Mouse (Mus musculus): ENCODE results near the gene Cacna1c. TPM values are rescaled to one million over a fixed set of nuclear protein-coding genes. Genes with fewer than 3 reads are reported as not detected.

The Cacna1c gene
- polyA plus RNA-seq, 1 experiment from 2014 or later, result 4.8 TPM

GRCm38 (mm10) chr6:118858431-118858830 is 337.8 kb downstream of the Cacna1c start:
- no peaks in the 10 kb centered on the region for H3K36me3 ChIP-seq (ENCODE audit: insufficient read depth, low read length)
- no peaks in the 10 kb centered on the region for H3K27me3 ChIP-seq (replicated peaks; ENCODE audit: insufficient read depth, low read length)
- DNase-seq (ENCODE audit: low spot score), result no peak
- H3K4me1 ChIP-seq (ENCODE audit: insufficient read depth, low read depth, low read length), result no peaks in the 10 kb centered on the region
- no peak overlapping the region for H3K4me3 ChIP-seq (ENCODE audit: low read depth, low read length)
- WGBS, result 13% methylated on average over 1 of the region's 1 CpGs
- no peak overlapping the region for H3K27ac ChIP-seq (ENCODE audit: low read length)
- TF ChIP-seq CTCF (IDR thresholded peaks at IDR 0.05) (no peak), EP300 (IDR thresholded peaks at IDR 0.05) (no peak)
- no peak overlapping the region for H3K9ac ChIP-seq (replicated peaks; ENCODE audit: low read depth)
- no peak for ATAC-seq
- H3K9me3 ChIP-seq (ENCODE audit: low read length), result no peaks in the 10 kb centered on the region
- H3K4me2 ChIP-seq (replicated peaks; ENCODE audit: low read depth, low read length), result no peak overlapping the region

DNA sequence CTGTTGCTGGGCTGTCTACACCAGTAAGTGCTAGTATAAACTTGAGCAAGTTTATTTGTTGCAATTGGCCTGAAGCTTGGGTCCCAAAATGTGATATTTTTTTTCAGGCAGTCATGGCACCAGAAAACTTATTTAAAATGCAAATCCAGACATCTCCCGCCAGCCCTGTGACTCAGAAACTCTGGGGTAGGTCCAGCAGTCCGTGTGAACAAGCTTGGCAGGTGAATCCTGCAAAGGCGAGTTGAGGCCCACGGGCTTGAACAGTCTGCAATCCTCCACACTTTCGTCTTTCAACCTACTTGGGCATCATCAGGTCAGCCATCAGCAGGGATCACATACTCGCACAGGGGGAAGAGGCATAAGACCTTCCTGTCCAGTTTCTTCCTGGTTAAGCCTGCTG is 344.1 kb downstream of the Cacna1c start:
- WGBS, result 75% methylated on average over 6 of the region's 6 CpGs
- no peaks in the 10 kb centered on the region for H3K4me1 ChIP-seq (ENCODE audit: insufficient read depth, low read depth, low read length)
- H3K9me3 ChIP-seq (ENCODE audit: low read length), result no peaks in the 10 kb centered on the region
- H3K4me3 ChIP-seq (ENCODE audit: low read depth, low read length), result no peak overlapping the region
- H3K4me2 ChIP-seq (replicated peaks; ENCODE audit: low read depth, low read length), result no peak overlapping the region
- DNase-seq (ENCODE audit: low spot score), result no peak
- TF ChIP-seq CTCF (IDR thresholded peaks at IDR 0.05) (no peak), EP300 (IDR thresholded peaks at IDR 0.05) (no peak)
- ATAC-seq, result no peak
- no peaks in the 10 kb centered on the region for H3K27me3 ChIP-seq (replicated peaks; ENCODE audit: insufficient read depth, low read length)
- H3K27ac ChIP-seq (ENCODE audit: low read length), result no peak overlapping the region
- no peaks in the 10 kb centered on the region for H3K36me3 ChIP-seq (ENCODE audit: insufficient read depth, low read length)
- H3K9ac ChIP-seq (replicated peaks; ENCODE audit: low read depth), result no peak overlapping the region

GRCm38 (mm10) chr6:118851086-118851485 is 345.1 kb downstream of the Cacna1c start:
- Histone ChIP-seq H3K9me3 (ENCODE audit: low read length) (no peaks in the 10 kb centered on the region), H3K27me3 (replicated peaks; ENCODE audit: insufficient read depth, low read length) (no peaks in the 10 kb centered on the region), H3K4me2 (replicated peaks; ENCODE audit: low read depth, low read length) (no peak overlapping the region), H3K36me3 (ENCODE audit: insufficient read depth, low read length) (no peaks in the 10 kb centered on the region), H3K4me3 (ENCODE audit: low read depth, low read length) (no peak overlapping the region), H3K27ac (ENCODE audit: low read length) (no peak overlapping the region), H3K9ac (replicated peaks; ENCODE audit: low read depth) (no peak overlapping the region), H3K4me1 (ENCODE audit: insufficient read depth, low read depth, low read length) (no peaks in the 10 kb centered on the region)
- DNase-seq (ENCODE audit: low spot score) (no peak), ATAC-seq (no peak)
- TF ChIP-seq CTCF (IDR thresholded peaks at IDR 0.05), result no peak
- no peak for TF ChIP-seq EP300 (IDR thresholded peaks at IDR 0.05)
- WGBS, result 87% methylated on average over 3 of the region's 3 CpGs

DNA sequence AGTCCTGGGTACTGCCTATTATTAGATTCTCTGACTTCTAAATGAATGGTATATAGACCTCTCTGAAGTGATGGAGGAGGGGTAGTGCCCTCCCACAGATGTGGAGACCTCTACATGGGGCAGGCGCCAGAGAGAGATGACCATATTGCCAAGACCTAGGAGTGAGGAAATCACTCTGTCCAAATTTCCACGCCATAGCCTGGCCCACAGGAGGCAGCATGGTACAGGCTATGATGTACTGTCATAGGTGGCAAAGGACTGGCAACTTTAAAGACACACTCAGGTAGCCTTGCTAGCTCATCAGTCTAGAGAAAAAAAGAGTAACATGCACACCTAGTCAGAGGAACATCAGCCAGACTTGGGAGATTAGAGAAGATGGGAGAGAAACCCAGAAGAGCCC is 347.6 kb downstream of the Cacna1c start:
- WGBS, result 70% methylated on average over 2 of the region's 2 CpGs
- no peak; the same call in 1 of the 2 replicates for ATAC-seq
- H3K4me3 ChIP-seq (ENCODE audit: low read depth, low read length), result no peak overlapping the region
- no peak for DNase-seq (ENCODE audit: low spot score)
- TF ChIP-seq EP300 (IDR thresholded peaks at IDR 0.05) (no peak), CTCF (IDR thresholded peaks at IDR 0.05) (peak; percentile 59)
- H3K4me1 ChIP-seq (ENCODE audit: insufficient read depth, low read depth, low read length), result no peaks in the 10 kb centered on the region
- H3K9ac ChIP-seq (replicated peaks; ENCODE audit: low read depth), result no peak overlapping the region
- no peaks in the 10 kb centered on the region for H3K9me3 ChIP-seq (ENCODE audit: low read length)
- H3K27me3 ChIP-seq (replicated peaks; ENCODE audit: insufficient read depth, low read length), result no peaks in the 10 kb centered on the region
- no peak overlapping the region for H3K4me2 ChIP-seq (replicated peaks; ENCODE audit: low read depth, low read length)
- H3K27ac ChIP-seq (ENCODE audit: low read length), result no peak overlapping the region
- H3K36me3 ChIP-seq (ENCODE audit: insufficient read depth, low read length), result no peaks in the 10 kb centered on the region

DNA sequence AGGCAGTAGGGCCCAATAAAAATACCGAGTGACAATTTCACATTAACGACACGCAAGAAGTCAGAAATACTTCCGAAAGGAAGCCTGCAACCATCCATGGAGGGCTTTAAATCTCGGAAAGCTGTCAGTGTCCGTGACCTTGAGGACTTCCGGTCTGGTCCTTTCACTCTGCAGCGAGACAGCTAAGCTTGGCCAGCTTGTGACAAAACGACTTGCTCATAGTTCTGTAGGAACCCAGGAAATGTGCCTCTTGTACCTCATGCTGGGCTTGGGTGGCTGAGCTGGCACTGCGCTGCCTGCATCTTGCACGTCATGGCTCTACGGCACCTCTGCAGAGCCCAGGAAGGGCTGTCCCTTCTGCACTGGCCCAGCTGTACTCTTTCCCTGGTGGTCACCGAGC is 348.5 kb downstream of the Cacna1c start:
- no peak overlapping the region for H3K4me3 ChIP-seq (ENCODE audit: low read depth, low read length)
- H3K4me1 ChIP-seq (ENCODE audit: insufficient read depth, low read depth, low read length), result no peaks in the 10 kb centered on the region
- no peaks in the 10 kb centered on the region for H3K9me3 ChIP-seq (ENCODE audit: low read length)
- DNase-seq (ENCODE audit: low spot score) (peak; percentile 35), ATAC-seq (peak; percentile 20; the same call in 1 of the 2 replicates)
- H3K27me3 ChIP-seq (replicated peaks; ENCODE audit: insufficient read depth, low read length), result no peaks in the 10 kb centered on the region
- no peak overlapping the region for H3K4me2 ChIP-seq (replicated peaks; ENCODE audit: low read depth, low read length)
- no peak overlapping the region for H3K27ac ChIP-seq (ENCODE audit: low read length)
- TF ChIP-seq CTCF (IDR thresholded peaks at IDR 0.05) (no peak), EP300 (IDR thresholded peaks at IDR 0.05) (no peak)
- H3K36me3 ChIP-seq (ENCODE audit: insufficient read depth, low read length), result no peaks in the 10 kb centered on the region
- 49% methylated on average over 13 of the region's 13 CpGs for WGBS
- no peak overlapping the region for H3K9ac ChIP-seq (replicated peaks; ENCODE audit: low read depth)

DNA sequence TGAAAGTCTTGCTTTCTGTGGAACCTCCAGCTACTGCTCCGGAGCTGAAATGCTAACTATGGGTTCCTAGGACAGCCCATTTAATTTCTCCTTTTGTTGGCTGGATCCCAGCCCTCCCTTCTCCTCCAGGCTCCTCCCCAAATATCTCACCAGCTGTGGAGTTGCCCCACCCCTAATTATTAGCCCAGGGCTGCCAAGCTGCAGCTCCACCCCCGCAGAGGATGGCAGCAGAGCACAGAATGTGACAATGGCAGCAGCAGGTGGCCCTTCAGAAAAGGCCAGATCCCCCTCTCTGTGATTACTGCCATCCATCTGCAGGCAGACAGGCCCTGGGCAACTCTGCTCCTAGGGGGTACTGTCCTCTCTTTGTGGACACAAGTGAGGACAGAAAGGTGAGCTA is 350.4 kb downstream of the Cacna1c start:
- Histone ChIP-seq H3K9me3 (ENCODE audit: low read length) (no peaks in the 10 kb centered on the region), H3K9ac (replicated peaks; ENCODE audit: low read depth) (no peak overlapping the region), H3K4me3 (ENCODE audit: low read depth, low read length) (no peak overlapping the region), H3K36me3 (ENCODE audit: insufficient read depth, low read length) (no peaks in the 10 kb centered on the region), H3K4me1 (ENCODE audit: insufficient read depth, low read depth, low read length) (no peaks in the 10 kb centered on the region), H3K4me2 (replicated peaks; ENCODE audit: low read depth, low read length) (no peak overlapping the region), H3K27me3 (replicated peaks; ENCODE audit: insufficient read depth, low read length) (no peaks in the 10 kb centered on the region), H3K27ac (ENCODE audit: low read length) (no peak overlapping the region)
- DNase-seq (ENCODE audit: low spot score), result peak; percentile 17
- ATAC-seq, result peak; percentile 25
- 21% methylated on average over 2 of the region's 2 CpGs for WGBS
- TF ChIP-seq EP300 (IDR thresholded peaks at IDR 0.05), result no peak
- no peak for TF ChIP-seq CTCF (IDR thresholded peaks at IDR 0.05)

- no peaks in the 10 kb centered on the region for H3K9me3 ChIP-seq (ENCODE audit: low read length)
- WGBS, result 59% methylated on average over 6 of the region's 6 CpGs
- no peak overlapping the region for H3K4me2 ChIP-seq (replicated peaks; ENCODE audit: low read depth, low read length)
- H3K36me3 ChIP-seq (ENCODE audit: insufficient read depth, low read length), result no peaks in the 10 kb centered on the region
- ATAC-seq (no peak), DNase-seq (ENCODE audit: low spot score) (no peak)
- no peak overlapping the region for H3K9ac ChIP-seq (replicated peaks; ENCODE audit: low read depth)
- no peaks in the 10 kb centered on the region for H3K4me1 ChIP-seq (ENCODE audit: insufficient read depth, low read depth, low read length)
- H3K4me3 ChIP-seq (ENCODE audit: low read depth, low read length), result no peak overlapping the region
- H3K27me3 ChIP-seq (replicated peaks; ENCODE audit: insufficient read depth, low read length), result no peaks in the 10 kb centered on the region
- TF ChIP-seq EP300 (IDR thresholded peaks at IDR 0.05) (no peak), CTCF (IDR thresholded peaks at IDR 0.05) (no peak)
- H3K27ac ChIP-seq (ENCODE audit: low read length), result no peak overlapping the region
These were observed 351.0 kb downstream of the Cacna1c start for GRCm38 (mm10) chr6:118845180-118845579.

Measured in lung, postnatal 0 days (tissue).